ENCODE assay signal across 8 mouse cellular contexts in the genomic region with DNA sequence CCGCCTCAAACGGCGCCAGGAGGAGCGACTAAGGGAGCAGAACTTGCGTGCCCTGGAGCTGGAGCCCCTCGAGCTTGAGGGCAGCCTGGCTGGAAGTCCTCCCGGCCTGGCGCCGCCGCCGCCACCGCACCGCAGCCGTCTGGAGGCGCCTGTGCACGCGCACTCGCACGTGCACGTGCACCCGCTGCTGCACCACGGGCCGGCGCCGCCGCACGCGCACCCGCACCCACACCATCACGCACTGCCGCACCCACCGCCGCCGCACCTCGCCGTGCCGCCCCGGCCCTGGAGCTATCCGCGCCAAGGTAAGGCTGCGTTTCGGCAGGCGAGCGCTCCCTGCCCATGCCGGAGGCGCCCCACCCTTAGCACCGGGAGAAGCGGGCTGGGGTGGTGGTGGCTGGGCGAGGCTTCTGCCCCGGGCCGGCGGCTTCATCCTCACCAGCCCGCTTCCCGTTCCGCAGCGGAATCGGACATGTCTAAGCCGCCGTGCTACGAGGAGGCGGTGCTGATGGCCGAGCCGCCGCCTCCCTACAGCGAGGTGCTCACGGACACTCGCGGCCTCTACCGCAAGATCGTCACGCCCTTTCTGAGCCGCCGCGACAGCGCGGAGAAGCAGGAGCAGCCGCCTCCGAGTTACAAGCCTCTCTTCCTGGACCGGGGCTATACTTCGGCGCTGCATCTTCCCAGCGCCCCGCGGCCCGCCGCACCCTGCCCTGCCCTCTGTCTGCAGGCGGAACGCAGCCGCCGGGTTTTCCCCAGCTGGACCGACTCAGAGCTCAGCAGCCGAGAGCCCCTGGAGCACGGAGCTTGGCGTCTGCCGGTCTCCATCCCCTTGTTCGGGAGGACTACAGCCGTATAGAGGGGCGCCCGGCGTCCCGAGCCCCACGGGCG. TPM values are rescaled to one million over a fixed set of nuclear protein-coding genes. Genes with fewer than 3 reads are reported as not detected.
DNase-seq lines count a peak whose midpoint lies in the region; ATAC-seq lines count a peak whose summit lies in the region.

No protein-coding gene starts in this region.

- WGBS in kidney, embryonic 14.5 days = 2% methylated on average over 102 of the region's 103 CpGs
- whole genome bisulfite sequencing in embryonic facial prominence, embryonic 14.5 days = 2% methylated on average over 41 of the region's 103 CpGs
- under 1% methylated on average over 98 of the region's 103 CpGs for WGBS in hindbrain, embryonic 13.5 days
- under 1% methylated on average over 99 of the region's 103 CpGs for WGBS in limb, embryonic 13.5 days

- H3K4me1 ChIP-seq in kidney, embryonic 14.5 days (ENCODE audit: control insufficient read depth, insufficient read depth, low read length) = peaks cover 6% of the 10 kb centered on the region; the same call in 1 of the 2 replicates
- peaks cover 13% of the 10 kb centered on the region for H3K4me1 ChIP-seq in embryonic facial prominence, embryonic 14.5 days (ENCODE audit: control insufficient read depth, insufficient read depth, low read length)
- H3K4me1 ChIP-seq in hindbrain, embryonic 13.5 days (replicated peaks) = peaks cover 93% of the 10 kb centered on the region
- H3K4me1 ChIP-seq in limb, embryonic 13.5 days = peaks cover 45% of the 10 kb centered on the region

- H3K4me2 ChIP-seq in kidney, embryonic 14.5 days (replicated peaks; ENCODE audit: low read depth, low read length) = peak overlapping the region; percentile 100
- H3K4me2 ChIP-seq in embryonic facial prominence, embryonic 14.5 days (ENCODE audit: low read depth, low read length) = peak overlapping the region; percentile 100
- H3K4me2 ChIP-seq in hindbrain, embryonic 13.5 days = peak overlapping the region; percentile 95
- peak overlapping the region; percentile 98 for H3K4me2 ChIP-seq in limb, embryonic 13.5 days (replicated peaks)

- H3K9me3 ChIP-seq in kidney, embryonic 14.5 days (ENCODE audit: control insufficient read depth, low read length) = no peaks in the 10 kb centered on the region
- no peaks in the 10 kb centered on the region for H3K9me3 ChIP-seq in embryonic facial prominence, embryonic 14.5 days (ENCODE audit: control insufficient read depth, low read length)
- no peaks in the 10 kb centered on the region for H3K9me3 ChIP-seq in hindbrain, embryonic 13.5 days
- no peaks in the 10 kb centered on the region for H3K9me3 ChIP-seq in limb, embryonic 13.5 days

- peak overlapping the region; percentile 51 for H3K27ac ChIP-seq in kidney, embryonic 14.5 days (ENCODE audit: low read depth, low read length)
- peak overlapping the region; percentile 84 for H3K27ac ChIP-seq in embryonic facial prominence, embryonic 14.5 days (replicated peaks; ENCODE audit: low read depth, low read length)
- peak overlapping the region; percentile 95 for H3K27ac ChIP-seq in hindbrain, embryonic 13.5 days
- peak overlapping the region; percentile 79 for H3K27ac ChIP-seq in limb, embryonic 13.5 days

- H3K4me3 ChIP-seq in kidney, embryonic 14.5 days (ENCODE audit: low read length) = peak overlapping the region; percentile 58
- H3K4me3 ChIP-seq in embryonic facial prominence, embryonic 14.5 days (ENCODE audit: low read depth, low read length) = peak overlapping the region; percentile 64
- H3K4me3 ChIP-seq in hindbrain, embryonic 13.5 days = peak overlapping the region; percentile 51
- H3K4me3 ChIP-seq in limb, embryonic 13.5 days = peak overlapping the region; percentile 63

- no peak for DNase-seq in kidney, adult 11 months
- DNase-seq in adrenal gland, postnatal 25 days = peak; percentile 59
- DNase-seq in embryonic facial prominence, embryonic 14.5 days (ENCODE audit: low spot score) = peak; percentile 68
- peak; percentile 74 for DNase-seq in testis, postnatal 10 days (ENCODE audit: low spot score)

- H3K36me3 ChIP-seq in kidney, embryonic 14.5 days (ENCODE audit: control insufficient read depth, insufficient read depth, low read length) = peaks cover 33% of the 10 kb centered on the region
- peaks cover 38% of the 10 kb centered on the region for H3K36me3 ChIP-seq in embryonic facial prominence, embryonic 14.5 days (ENCODE audit: control insufficient read depth, insufficient read depth, low read length)
- H3K36me3 ChIP-seq in hindbrain, embryonic 13.5 days = peaks cover 40% of the 10 kb centered on the region
- peaks cover 41% of the 10 kb centered on the region for H3K36me3 ChIP-seq in limb, embryonic 13.5 days

- H3K9ac ChIP-seq in kidney, embryonic 14.5 days (ENCODE audit: low read depth, low read length) = peak overlapping the region; percentile 72
- peak overlapping the region; percentile 79 for H3K9ac ChIP-seq in embryonic facial prominence, embryonic 14.5 days (ENCODE audit: low read depth, low read length)
- H3K9ac ChIP-seq in hindbrain, embryonic 13.5 days = peak overlapping the region; percentile 90
- H3K9ac ChIP-seq in limb, embryonic 13.5 days = peak overlapping the region; percentile 81

- no peaks in the 10 kb centered on the region for H3K27me3 ChIP-seq in kidney, embryonic 14.5 days (ENCODE audit: control insufficient read depth, insufficient read depth, low read length)
- no peaks in the 10 kb centered on the region for H3K27me3 ChIP-seq in embryonic facial prominence, embryonic 14.5 days (replicated peaks; ENCODE audit: control insufficient read depth, insufficient read depth, low read length)
- H3K27me3 ChIP-seq in hindbrain, embryonic 13.5 days = 0 out of 2 replicates have a peak, but pooled peaks cover 6% of the 10 kb centered on the region
- H3K27me3 ChIP-seq in limb, embryonic 13.5 days = no peaks in the 10 kb centered on the region

- peak; percentile 41 for ATAC-seq in kidney, embryonic 14.5 days (ENCODE audit: low FRiP score, low TSS enrichment)
- peak; percentile 45 for ATAC-seq in embryonic facial prominence, embryonic 14.5 days (ENCODE audit: low read depth)
- ATAC-seq in hindbrain, embryonic 13.5 days (ENCODE audit: low FRiP score) = peak; percentile 44
- ATAC-seq in limb, embryonic 13.5 days (ENCODE audit: low FRiP score, low read depth) = peak; percentile 44
- ATAC-seq in monocyte, adult 5-6 weeks (replicated peaks; ENCODE audit: insufficient number of reproducible peaks, low FRiP score, low TSS enrichment, poor library complexity, severe bottlenecking) = peak; percentile 11; the same call in 1 of the 2 replicates

RNA-seq across cellular contexts. Expression of a gene that starts 8.3 kb away (rescaled TPM):
- polyA plus RNA-seq in kidney, embryonic 14.5 days (2014; fragmentation: Nextera tagmentation; extraction: Ambion mirVana) = 0.77 and 3.4 TPM in 2 replicates
- 3.8 and 3.9 TPM in 2 replicates for total RNA-seq in adrenal gland, postnatal 25 days (2021)
- polyA plus RNA-seq in embryonic facial prominence, embryonic 14.5 days (2014; fragmentation: Nextera tagmentation; extraction: Ambion mirVana) = 1.9 and 2.7 TPM in 2 replicates
- 2.6 and 3.2 TPM in 2 replicates for polyA plus RNA-seq in hindbrain, embryonic 13.5 days (2015; fragmentation: Nextera tagmentation; extraction: Ambion mirVana)
- 0.79 and 0.87 TPM in 2 replicates for polyA plus RNA-seq in limb, embryonic 13.5 days (2015; fragmentation: Nextera tagmentation; extraction: Ambion mirVana)
- total RNA-seq in monocyte, adult 5-6 weeks (2017) = 2.2 to 3.8 TPM in 2 of 3 replicates, not detected in the other

RNA-seq across cellular contexts. Expression of a gene that starts 15.5 kb away (rescaled TPM):
- 118 and 164 TPM in 2 replicates for polyA plus RNA-seq in kidney, embryonic 14.5 days (2014; fragmentation: Nextera tagmentation; extraction: Ambion mirVana)
- total RNA-seq in adrenal gland, postnatal 25 days (2021) = 14.6 and 19.1 TPM in 2 replicates
- polyA plus RNA-seq in embryonic facial prominence, embryonic 14.5 days (2014; fragmentation: Nextera tagmentation; extraction: Ambion mirVana) = 141 and 167 TPM in 2 replicates
- 615 and 625 TPM in 2 replicates for polyA plus RNA-seq in hindbrain, embryonic 13.5 days (2015; fragmentation: Nextera tagmentation; extraction: Ambion mirVana)
- polyA plus RNA-seq in limb, embryonic 13.5 days (2015; fragmentation: Nextera tagmentation; extraction: Ambion mirVana) = 297 and 304 TPM in 2 replicates
- 0.58 TPM in 1 of 3 replicates, not detected in the others for total RNA-seq in monocyte, adult 5-6 weeks (2017)

RNA-seq across cellular contexts. Expression of a gene that starts 27.5 kb away (rescaled TPM):
- polyA plus RNA-seq in kidney, embryonic 14.5 days (2014; fragmentation: Nextera tagmentation; extraction: Ambion mirVana) = 38.9 and 59.3 TPM in 2 replicates
- 47.9 and 62.1 TPM in 2 replicates for total RNA-seq in adrenal gland, postnatal 25 days (2021)
- 44.0 and 46.6 TPM in 2 replicates for polyA plus RNA-seq in embryonic facial prominence, embryonic 14.5 days (2014; fragmentation: Nextera tagmentation; extraction: Ambion mirVana)
- polyA plus RNA-seq in hindbrain, embryonic 13.5 days (2015; fragmentation: Nextera tagmentation; extraction: Ambion mirVana) = 27.7 and 31.3 TPM in 2 replicates
- polyA plus RNA-seq in limb, embryonic 13.5 days (2015; fragmentation: Nextera tagmentation; extraction: Ambion mirVana) = 48.1 and 50.1 TPM in 2 replicates
- 179 to 219 TPM (median 207 TPM) in 3 replicates for total RNA-seq in monocyte, adult 5-6 weeks (2017)

RNA-seq across cellular contexts. Expression of a gene that starts 41.1 kb away (rescaled TPM):
- polyA plus RNA-seq in kidney, embryonic 14.5 days (2014; fragmentation: Nextera tagmentation; extraction: Ambion mirVana) = 136 and 141 TPM in 2 replicates
- total RNA-seq in adrenal gland, postnatal 25 days (2021) = 17.6 and 18.7 TPM in 2 replicates
- 194 and 204 TPM in 2 replicates for polyA plus RNA-seq in embryonic facial prominence, embryonic 14.5 days (2014; fragmentation: Nextera tagmentation; extraction: Ambion mirVana)
- 141 and 146 TPM in 2 replicates for polyA plus RNA-seq in hindbrain, embryonic 13.5 days (2015; fragmentation: Nextera tagmentation; extraction: Ambion mirVana)
- polyA plus RNA-seq in limb, embryonic 13.5 days (2015; fragmentation: Nextera tagmentation; extraction: Ambion mirVana) = 175 and 181 TPM in 2 replicates
- total RNA-seq in monocyte, adult 5-6 weeks (2017) = 4.7 to 13.5 TPM (median 10.5 TPM) in 3 replicates

RNA-seq across cellular contexts. Expression of a gene that starts 45.8 kb away (rescaled TPM):
- polyA plus RNA-seq in kidney, embryonic 14.5 days (2014; fragmentation: Nextera tagmentation; extraction: Ambion mirVana) = not detected in 2 replicates
- 0.15 and 3.3 TPM in 2 replicates for total RNA-seq in adrenal gland, postnatal 25 days (2021)
- polyA plus RNA-seq in embryonic facial prominence, embryonic 14.5 days (2014; fragmentation: Nextera tagmentation; extraction: Ambion mirVana) = not detected in 2 replicates
- polyA plus RNA-seq in hindbrain, embryonic 13.5 days (2015; fragmentation: Nextera tagmentation; extraction: Ambion mirVana) = not detected in 2 replicates
- 0.08 and 0.51 TPM in 2 replicates for polyA plus RNA-seq in limb, embryonic 13.5 days (2015; fragmentation: Nextera tagmentation; extraction: Ambion mirVana)
- 0.11 to 0.95 TPM in 2 of 3 replicates, not detected in the other for total RNA-seq in monocyte, adult 5-6 weeks (2017)
